Mouse (Mus musculus): ENCODE data around the gene Exo1.
A peak's percentile ranks its signal among the peaks of the same experiment; 100 is the strongest.

Exo1 gene

DNA sequence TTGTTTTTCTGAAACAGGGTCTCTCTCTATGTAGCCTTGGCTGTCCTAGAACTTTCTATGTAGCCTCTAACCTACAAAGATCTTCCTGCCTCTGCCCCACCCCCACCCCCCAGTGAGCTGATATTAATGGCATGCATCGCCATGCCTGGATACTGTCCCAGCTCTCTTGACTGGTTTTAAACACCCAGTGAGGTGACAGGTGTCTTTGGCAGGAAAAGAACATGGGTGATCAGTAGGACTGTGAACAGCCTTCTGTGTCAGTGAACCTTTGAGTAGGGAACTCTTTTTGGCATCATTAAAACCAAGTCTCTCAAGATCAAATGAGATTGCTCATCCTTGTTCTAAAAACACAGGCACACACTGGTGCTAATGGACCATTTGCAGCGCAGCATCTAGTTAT, 81.4 kb downstream of the Exo1 start:
- peak in 1 of 2 experiments; percentile 43 for DNase-seq

Data from cerebellum, postnatal 14 days (tissue).